Mouse (Mus musculus) heart, adult 10 weeks (tissue): ENCODE results near the gene Tsc1. TPM values are rescaled to one million over a fixed set of nuclear protein-coding genes. Genes with fewer than 3 reads are reported as not detected.

Experiments used
- polyA plus RNA-seq: library from polyadenylated mRNA; stranded (reverse); fragments of 350-450 nt; fragmentation: Illumina TruSeq; extraction: RNeasy Lipid Tissue Mini Kit (QIAGEN cat#74804); gene quantifications from one replicate; pipeline ENCODE4 v1.2.3, GENCODE M21; 2014; ENCODE audit warnings: low read depth, low replicate concordance

Tsc1 gene
- polyA plus RNA-seq = 17.2 TPM

GRCm38 (mm10) chr2:28640461-28641424, at the start of gene Tsc1:
Gene Tsc1 (plus strand): TSS chr2:28641228.

DNA sequence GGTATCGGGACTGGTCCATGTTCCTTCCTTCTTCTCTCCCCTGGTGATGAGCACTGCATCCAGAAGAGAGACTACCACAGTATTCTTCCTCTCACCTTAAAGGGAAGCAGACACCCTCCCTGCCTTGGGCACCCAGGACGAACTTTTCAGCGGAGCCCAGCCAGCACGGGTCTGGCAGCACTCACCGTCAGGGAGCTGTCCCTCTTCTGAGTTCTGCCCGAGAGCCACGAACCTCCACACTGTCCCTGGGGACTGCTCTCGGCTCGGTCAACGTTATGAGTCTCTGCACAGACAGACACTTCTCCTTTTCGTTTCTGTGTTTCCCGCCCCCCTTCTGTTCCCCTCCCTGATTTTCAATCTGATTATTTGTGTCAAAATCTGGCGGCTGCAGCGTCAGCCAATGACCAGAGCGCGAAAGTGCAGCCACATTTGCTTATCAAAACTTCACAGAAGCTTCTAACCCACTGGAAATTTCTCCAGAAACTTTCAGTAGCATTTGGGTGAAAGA, 19.3 kb upstream of the Tsc1 start, which contains the start of gene Gfi1b:
Gene Gfi1b (minus strand): TSS at position 319 of the 508 bp plus-strand sequence.

DNA sequence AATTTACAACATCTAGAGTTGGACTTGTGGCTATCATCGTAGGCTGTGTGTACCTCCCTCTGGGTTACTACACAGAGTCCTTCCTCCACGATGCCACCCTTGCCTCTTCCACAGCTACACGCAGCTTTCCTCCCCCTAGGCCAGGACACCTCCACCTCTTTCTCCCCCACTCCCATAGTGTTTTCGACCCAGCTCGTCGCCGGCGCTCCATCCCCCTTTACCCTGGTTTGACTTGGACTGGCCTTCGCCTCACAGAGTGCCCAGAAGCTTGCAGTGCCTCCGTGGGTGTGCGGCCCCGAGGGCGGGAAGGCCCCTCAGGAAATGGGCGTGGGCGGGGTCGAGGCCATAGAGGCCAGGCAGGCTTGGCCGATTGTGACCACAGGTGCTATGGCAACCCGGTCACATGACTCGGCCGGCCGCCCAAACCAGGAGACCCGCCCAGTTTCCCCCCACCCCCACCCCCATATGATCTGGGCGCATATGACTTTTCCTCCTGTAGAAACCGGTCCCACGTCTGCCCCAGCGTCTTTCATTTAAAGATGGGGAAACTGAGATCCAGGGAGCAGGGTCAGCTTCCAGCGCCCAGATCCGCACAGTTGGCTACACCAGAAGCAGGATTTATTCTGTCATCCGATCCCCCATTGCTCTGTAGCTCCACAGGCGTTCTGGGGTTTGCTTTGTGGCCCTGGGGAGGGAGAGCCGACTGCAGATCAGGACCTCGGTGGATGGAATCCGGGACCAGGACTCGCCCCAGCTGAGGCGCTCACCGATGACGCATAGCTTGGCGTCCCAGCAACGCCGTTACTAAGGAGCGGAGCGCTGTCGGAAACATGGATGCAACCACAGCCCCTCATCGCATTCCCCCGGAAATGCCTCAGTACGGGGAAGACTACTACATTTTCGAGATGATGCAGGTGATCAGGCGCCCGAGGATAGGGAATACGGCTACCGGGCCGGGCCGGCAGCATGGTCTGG, 58.6 kb downstream of the Tsc1 start, which contains the start of the genes Spaca9 and Ak8:
Gene Spaca9 (minus strand): TSS at position 367 of the 975 bp plus-strand sequence.
Gene Ak8 (plus strand): TSS at position 804 of the 975 bp plus-strand sequence.

Other genes starting within 250 kb of the Tsc1 start
- gene Ppp1r26, start 194.4 kb upstream of the Tsc1 start, polyA plus RNA-seq = 3.2 TPM
- not detected for gene 1700007K13Rik, start 174.9 kb upstream of the Tsc1 start, polyA plus RNA-seq
- gene Mrps2, start 173.2 kb upstream of the Tsc1 start, polyA plus RNA-seq = 41.6 TPM
- gene Gbgt1, start 144.3 kb upstream of the Tsc1 start, polyA plus RNA-seq = 0.89 TPM
- gene Gm10134, start 135.1 kb upstream of the Tsc1 start, polyA plus RNA-seq = not detected
- gene Ralgds, start 128.1 kb upstream of the Tsc1 start, polyA plus RNA-seq = 10.6 TPM
- not detected for gene Cel, start 77.8 kb upstream of the Tsc1 start, polyA plus RNA-seq
- gene Gtf3c5, start 57.5 kb upstream of the Tsc1 start, polyA plus RNA-seq = 13.0 TPM
- gene Gfi1b, start 19.2 kb upstream of the Tsc1 start, polyA plus RNA-seq = not detected
- gene Spaca9, start 58.5 kb downstream of the Tsc1 start, polyA plus RNA-seq = not detected
- not detected for gene Ak8, start 58.9 kb downstream of the Tsc1 start, polyA plus RNA-seq
- 12.0 TPM for gene Gtf3c4, start 199.1 kb downstream of the Tsc1 start, polyA plus RNA-seq
- gene Ddx31, start 199.2 kb downstream of the Tsc1 start, polyA plus RNA-seq = 3.1 TPM